Mouse (Mus musculus) lung, embryonic 14.5 days (tissue): Measurements from ENCODE around the gene Tnfrsf25. TPM values are rescaled to one million over a fixed set of nuclear protein-coding genes. Genes with fewer than 3 reads are reported as not detected.

Experiments
- ATAC-seq: fragments of 200-750 bp; cut with Nextera tagmentation; 2 replicates; pipeline ENCODE4 v1.8.0; 2017; ENCODE audit warnings: mild to moderate bottlenecking, moderate TSS enrichment, moderate library complexity; ENCODE audit not compliant: insufficient read depth
- DNase-seq: peaks from one replicate; pipeline ENCODE4 v3.0.0-alpha.2; 2015
- H3K27ac ChIP-seq: fragments of 300-500 bp; sonication (generic); 2 replicates; pipeline ENCODE4 v1.5.1; 2014; ENCODE audit warnings: low read depth, mild to moderate bottlenecking, moderate library complexity
- H3K27me3 ChIP-seq: fragments of 300-500 bp; sonication (generic); 2 replicates; pipeline ENCODE4 v1.6.1; 2014; ENCODE audit warnings: low read length, control low read depth; ENCODE audit not compliant: insufficient read depth
- H3K36me3 ChIP-seq: fragments of 300-500 bp; sonication (generic); 2 replicates; pipeline ENCODE4 v1.6.1; 2014; ENCODE audit warnings: control low read depth; ENCODE audit not compliant: insufficient read depth
- H3K4me1 ChIP-seq: fragments of 300-500 bp; sonication (generic); 2 replicates; pipeline ENCODE4 v1.6.1; 2014; ENCODE audit warnings: antibody characterized with exemption, control low read depth; ENCODE audit not compliant: insufficient read depth
- H3K4me2 ChIP-seq: fragments of 300-500 bp; sonication (generic); 2 replicates; pipeline ENCODE4 v1.6.1; 2014; ENCODE audit warnings: mild to moderate bottlenecking
- H3K4me3 ChIP-seq: fragments of 300-500 bp; sonication (generic); 2 replicates; pipeline ENCODE4 v1.5.1; 2014; ENCODE audit warnings: low read depth, low read length
- H3K9ac ChIP-seq: fragments of 300-500 bp; sonication (generic); 2 replicates; pipeline ENCODE4 v1.6.1; 2014
- H3K9me3 ChIP-seq: fragments of 300-500 bp; sonication (generic); 2 replicates; pipeline ENCODE4 v1.6.1; 2016; ENCODE audit warnings: low read depth, low read length, control low read depth
- CTCF ChIP-seq: IDR thresholded peaks from 2 replicates; pipeline ENCODE4 v1.5.1; 2016; ENCODE audit warnings: antibody characterized with exemption, low read depth
- WGBS: fragments of 180-500 bp; shearing (Covaris S2); extraction: QIAGEN DNeasy Blood & Tissue Kit; methylation state at CpG from one replicate; pipeline ENCODE4 v1.1.7; 2014; 5-methylcytosine and 5-hydroxymethylcytosine counted together
- polyA plus RNA-seq: library from polyadenylated mRNA; unstranded; fragments of >200 nt; fragmentation: Nextera tagmentation; extraction: Ambion mirVana; gene quantifications from 2 replicates; pipeline ENCODE4 v1.2.1, GENCODE M21; 2014

The Tnfrsf25 gene
- polyA plus RNA-seq, 1 experiment from 2014 or later = 0.75 TPM

GRCm38 (mm10) chr4:152109509-152109908 is 6.2 kb upstream of the Tnfrsf25 start:
- no peak overlapping the region for H3K9ac ChIP-seq
- TF ChIP-seq CTCF = peak; percentile 27; the same call in 1 of the 2 replicates
- no peaks in the 10 kb centered on the region for H3K27me3 ChIP-seq
- WGBS = 59% methylated on average over 3 of the region's 3 CpGs
- H3K4me2 ChIP-seq = no peak overlapping the region
- no peak overlapping the region for H3K4me3 ChIP-seq
- peak; percentile 45 for DNase-seq
- ATAC-seq = no peak
- no peak overlapping the region for H3K27ac ChIP-seq
- peaks cover 83% of the 10 kb centered on the region for H3K36me3 ChIP-seq
- H3K9me3 ChIP-seq = no peaks in the 10 kb centered on the region
- H3K4me1 ChIP-seq = no peaks in the 10 kb centered on the region; the same call in none of the 2 replicates

- no peak for ATAC-seq
- 88% methylated on average over 4 of the region's 4 CpGs for WGBS
- TF ChIP-seq CTCF = no peak
- no peak overlapping the region for H3K4me2 ChIP-seq
- H3K4me1 ChIP-seq = no peaks in the 10 kb centered on the region; the same call in none of the 2 replicates
- no peak for DNase-seq
- H3K9me3 ChIP-seq = no peaks in the 10 kb centered on the region
- no peak overlapping the region for H3K4me3 ChIP-seq
- peaks cover 82% of the 10 kb centered on the region for H3K36me3 ChIP-seq
- H3K9ac ChIP-seq = no peak overlapping the region
- no peak overlapping the region for H3K27ac ChIP-seq
- H3K27me3 ChIP-seq = 0 out of 2 replicates have a peak, but pooled peaks cover 4% of the 10 kb centered on the region
Observed at GRCm38 (mm10) chr4:152110689-152111088, 5.0 kb upstream of the Tnfrsf25 start.

GRCm38 (mm10) chr4:152112329-152112728 is 3.4 kb upstream of the Tnfrsf25 start:
- H3K9ac ChIP-seq = no peak overlapping the region
- H3K4me1 ChIP-seq = no peaks in the 10 kb centered on the region; the same call in 1 of the 2 replicates
- H3K27ac ChIP-seq = no peak overlapping the region
- no peak overlapping the region for H3K4me3 ChIP-seq
- 79% methylated on average over 9 of the region's 9 CpGs for WGBS
- peaks cover 16% of the 10 kb centered on the region for H3K27me3 ChIP-seq
- H3K36me3 ChIP-seq = peaks cover 67% of the 10 kb centered on the region
- no peak overlapping the region for H3K4me2 ChIP-seq
- no peaks in the 10 kb centered on the region for H3K9me3 ChIP-seq
- TF ChIP-seq CTCF = no peak
- ATAC-seq (no peak), DNase-seq (no peak)

GRCm38 (mm10) chr4:152114080-152114479 is 1.7 kb upstream of the Tnfrsf25 start:
- Histone ChIP-seq H3K4me1 (no peaks in the 10 kb centered on the region), H3K4me2 (no peak overlapping the region), H3K4me3 (no peak overlapping the region), H3K27ac (no peak overlapping the region), H3K27me3 (peaks cover 33% of the 10 kb centered on the region), H3K9ac (no peak overlapping the region), H3K9me3 (no peaks in the 10 kb centered on the region), H3K36me3 (peaks cover 53% of the 10 kb centered on the region)
- DNase-seq (no peak), ATAC-seq (no peak)
- TF ChIP-seq CTCF = no peak
- WGBS = 68% methylated on average over 16 of the region's 16 CpGs

GRCm38 (mm10) chr4:152117538-152117937 is 1.8 kb downstream of the Tnfrsf25 start:
- no peak for DNase-seq
- Histone ChIP-seq H3K4me2 (no peak overlapping the region), H3K27me3 (peaks cover 67% of the 10 kb centered on the region), H3K9ac (no peak overlapping the region), H3K36me3 (peaks cover 24% of the 10 kb centered on the region), H3K4me3 (no peak overlapping the region), H3K9me3 (no peaks in the 10 kb centered on the region), H3K4me1 (no peaks in the 10 kb centered on the region; the same call in 1 of the 2 replicates), H3K27ac (no peak overlapping the region)
- no peak for TF ChIP-seq CTCF
- 55% methylated on average over 9 of the region's 9 CpGs for WGBS
- ATAC-seq = no peak

- Histone ChIP-seq H3K9me3 (no peaks in the 10 kb centered on the region), H3K9ac (no peak overlapping the region), H3K27ac (no peak overlapping the region), H3K4me3 (peak overlapping the region; percentile 18), H3K36me3 (peaks cover 4% of the 10 kb centered on the region; the same call in 1 of the 2 replicates), H3K4me1 (no peaks in the 10 kb centered on the region; the same call in 1 of the 2 replicates), H3K27me3 (peaks cover 86% of the 10 kb centered on the region), H3K4me2 (peak overlapping the region; percentile 47; the same call in 1 of the 2 replicates)
- peak; percentile 64 for TF ChIP-seq CTCF
- ATAC-seq = 0 out of 2 replicates have a peak, but pooled peaks have one; percentile 16
- WGBS = 5% methylated on average over 39 of the region's 39 CpGs
- DNase-seq = peak; percentile 68
Observed at GRCm38 (mm10) chr4:152119396-152120292, 3.9 kb downstream of the Tnfrsf25 start.
